Mouse (Mus musculus) olfactory bulb, adult 2 months (tissue): ENCODE results near the gene Mettl26.

ENCODE experiments used
- CTCF ChIP-seq: fragments of 200-500 bp; IDR thresholded peaks from 2 replicates; pipeline ENCODE4 v1.5.1; 2012; ENCODE audit warnings: low read depth, mild to moderate bottlenecking, low read length, moderate library complexity; ENCODE audit not compliant: insufficient read depth
- POLR2A ChIP-seq: fragments of 200-500 bp; IDR thresholded peaks from 2 replicates; pipeline ENCODE4 v1.6.1; 2012; ENCODE audit warnings: mild to moderate bottlenecking, low read depth, low read length, moderate library complexity; ENCODE audit not compliant: insufficient read depth

DNA sequence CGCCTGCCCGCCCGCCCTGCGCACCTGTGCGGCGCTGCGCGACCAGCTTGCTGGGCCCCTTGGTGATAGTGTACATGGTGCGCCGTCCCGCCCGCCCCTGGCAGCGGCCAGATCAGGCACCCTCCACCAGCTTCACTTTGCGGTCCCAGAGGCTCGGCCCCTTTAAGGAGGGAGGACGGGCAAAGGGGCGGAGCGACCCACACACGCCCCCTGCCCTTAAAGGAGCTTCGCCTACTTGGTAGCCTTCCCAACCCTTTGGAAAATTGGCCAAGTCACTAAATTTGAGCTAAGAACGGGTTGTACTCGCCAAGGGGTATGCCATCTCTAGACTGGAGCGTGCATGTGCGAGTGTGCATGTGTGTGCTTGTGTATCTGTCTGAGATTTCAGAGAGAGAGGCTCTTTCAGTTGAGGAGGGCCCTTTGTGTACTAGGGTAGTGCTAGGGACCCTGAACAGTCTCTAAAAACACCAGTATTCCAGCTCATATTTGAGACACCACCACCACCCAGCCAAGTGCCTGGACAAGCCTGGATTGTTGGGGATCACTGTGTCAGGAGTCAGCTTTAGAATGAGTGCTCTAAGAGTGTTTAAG lies 6.2 kb upstream of the Mettl26 start, which contains the start of gene Mcrip2:
- TF ChIP-seq CTCF (0 out of 2 replicates have a peak, but pooled peaks have one; percentile 6), POLR2A (peak; percentile 64)
